Mouse (Mus musculus) brain, embryonic 14.5 days (tissue): ENCODE data around the gene Sgo2b.

Experiments used
- CTCF ChIP-seq: fragments of 200-500 bp; IDR thresholded peaks from 2 replicates; pipeline ENCODE4 v1.5.1; 2012; ENCODE audit warnings: inconsistent platforms, mild to moderate bottlenecking, moderate library complexity, borderline replicate concordance; ENCODE audit not compliant: insufficient read depth, insufficient read length; ENCODE audit errors: extremely low read depth
- POLR2A ChIP-seq: fragments of 200-500 bp; IDR thresholded peaks from 2 replicates; pipeline ENCODE4 v1.6.1; 2012; ENCODE audit warnings: mild to moderate bottlenecking, inconsistent platforms, borderline replicate concordance; ENCODE audit not compliant: poor library complexity, insufficient read depth, insufficient read length, severe bottlenecking; ENCODE audit errors: extremely low read depth

GRCm38 (mm10) chr8:63921257-63921960 lies 30.6 kb downstream of the Sgo2b start:
- TF ChIP-seq CTCF = no peak
- no peak for TF ChIP-seq POLR2A
